Mouse (Mus musculus): ENCODE data around the gene Acad11.

DNA sequence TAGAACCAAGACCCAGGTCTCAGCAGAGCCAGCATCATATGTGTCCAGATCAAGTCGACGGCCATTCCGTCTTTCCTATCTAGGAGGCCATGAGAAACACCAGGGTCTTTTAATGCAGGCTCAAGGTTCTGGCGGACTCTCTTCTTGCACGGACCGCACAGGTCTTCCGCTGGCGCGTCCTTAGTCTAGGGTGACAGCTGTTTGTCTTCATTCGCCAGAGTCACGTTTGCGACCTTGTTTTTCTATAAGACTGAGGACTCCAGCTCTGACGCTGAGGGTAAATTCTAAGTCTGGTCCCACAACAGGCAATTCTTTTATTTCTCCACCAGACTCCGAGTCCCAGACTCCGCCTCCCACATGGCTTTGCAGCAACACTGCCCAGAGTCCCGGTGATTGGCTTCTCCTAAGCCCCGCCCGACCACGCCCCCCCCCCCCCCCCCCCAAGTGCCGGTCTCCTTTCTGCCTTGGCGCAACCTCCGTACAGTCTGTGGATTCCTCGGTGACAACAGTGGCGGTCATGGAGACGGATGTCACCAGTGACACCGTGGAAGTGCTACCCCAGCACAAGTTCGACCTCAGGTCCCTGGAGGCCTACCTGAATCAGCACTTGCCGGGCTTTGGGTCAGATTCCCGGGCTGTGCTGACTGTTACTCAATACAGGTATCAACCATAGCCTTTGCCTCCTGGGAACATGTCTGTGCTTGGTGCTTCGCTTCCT lies at the start of gene Acad11:
- TF ChIP-seq GATA1 (IDR thresholded peaks at IDR 0.05; ENCODE audit: low read length) (no peak), TAL1 (IDR thresholded peaks at IDR 0.05; ENCODE audit: low read length) (no peak)

Measured in erythroblast, embryonic 14.5 days (primary cell).